Mouse (Mus musculus): ENCODE results near the gene Zfhx3. TPM values are rescaled to one million over a fixed set of nuclear protein-coding genes. Genes with fewer than 3 reads are reported as not detected.

Zfhx3 gene
- total RNA-seq, 2 experiments from 2014 or later, result 4.8 to 8.2 TPM

DNA sequence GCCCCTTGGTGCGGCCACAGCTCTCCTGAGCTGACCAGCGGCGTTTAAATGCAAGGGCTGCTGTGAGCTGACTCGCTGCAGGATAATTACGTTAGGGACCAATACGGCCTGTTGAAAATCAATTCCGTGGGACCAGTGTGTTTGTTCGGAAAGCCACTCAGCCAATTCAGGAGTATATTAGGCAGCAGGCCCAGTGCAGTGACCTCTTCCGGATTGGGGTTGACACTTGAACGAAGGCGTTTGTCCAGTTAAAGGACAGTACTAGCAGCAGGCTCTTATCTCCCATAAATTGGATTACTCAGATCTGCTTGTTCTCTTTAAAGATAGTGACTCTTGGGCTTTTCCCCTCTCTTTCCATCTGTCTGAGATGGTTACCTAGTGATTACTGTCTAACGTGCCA is 493.9 kb downstream of the Zfhx3 start:
- no peak for DNase-seq (ENCODE audit: low spot score in 2 of 2)

DNA sequence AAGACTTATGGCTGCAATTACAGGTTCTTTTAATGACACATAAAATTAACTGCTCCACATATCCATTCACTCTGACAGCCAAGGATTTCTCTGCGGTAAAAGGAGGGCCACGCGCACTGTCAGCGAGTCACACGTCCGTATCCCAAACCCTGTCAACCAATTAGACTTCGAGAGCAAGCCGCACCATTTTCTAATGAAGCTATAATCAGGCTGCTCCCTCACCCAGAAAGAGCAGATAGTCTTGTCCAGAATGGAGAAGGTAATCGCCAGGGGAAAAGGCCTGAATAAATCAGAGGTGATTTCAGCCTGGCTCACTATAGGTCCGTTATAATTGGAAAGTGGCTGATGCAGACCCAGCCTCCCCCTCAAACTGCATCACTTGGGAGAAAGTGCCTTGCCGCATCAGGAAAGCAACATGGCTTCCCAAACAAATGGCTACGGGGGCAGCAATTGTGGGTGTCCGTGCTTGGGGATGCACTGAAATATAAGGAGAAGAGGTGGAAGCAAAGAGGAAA is 494.9 kb downstream of the Zfhx3 start:
- no peak for DNase-seq (ENCODE audit: low spot score in 2 of 2)

DNA sequence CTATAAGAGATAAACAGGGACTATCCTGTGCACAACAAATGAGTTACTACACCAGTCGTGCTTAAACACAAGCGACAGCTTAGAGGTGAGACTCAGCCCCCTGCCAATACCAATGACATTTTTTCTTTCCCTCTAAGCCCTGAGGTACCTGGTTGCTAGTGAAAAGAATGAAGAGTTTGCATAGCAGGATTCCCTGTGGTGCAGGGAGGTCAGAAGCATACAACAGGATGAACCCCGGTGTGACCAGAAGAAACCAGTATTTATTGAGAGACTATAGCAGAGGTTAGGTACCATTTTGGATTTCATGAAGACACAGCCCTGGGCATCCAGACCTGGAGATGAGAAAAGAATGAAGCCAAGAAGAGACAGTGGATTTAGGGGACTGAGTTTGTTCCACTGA is 498.0 kb downstream of the Zfhx3 start:
- DNase-seq (ENCODE audit: low spot score in 2 of 2), result no peak

DNA sequence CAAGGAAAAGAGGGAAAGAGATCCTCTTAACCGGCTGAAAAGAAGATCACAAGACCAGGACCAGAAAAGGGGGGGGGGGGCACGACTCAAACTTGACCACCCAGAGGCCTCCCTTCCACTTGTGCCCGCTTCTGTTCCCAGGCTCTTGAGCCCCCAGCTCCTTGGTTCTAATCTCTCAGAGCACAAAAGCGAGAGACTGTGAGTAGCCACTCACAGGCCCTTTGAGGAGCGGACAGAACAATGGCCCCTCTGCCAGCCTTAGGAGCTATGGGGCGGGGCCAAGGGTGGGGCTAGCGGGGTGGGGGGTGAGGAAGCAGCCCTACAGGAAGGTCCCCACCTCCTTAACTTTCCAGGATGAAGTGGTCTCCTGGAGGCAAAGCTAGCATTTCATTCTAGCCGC is 508.4 kb downstream of the Zfhx3 start:
- DNase-seq (ENCODE audit: low spot score in 2 of 2), result no peak

DNA sequence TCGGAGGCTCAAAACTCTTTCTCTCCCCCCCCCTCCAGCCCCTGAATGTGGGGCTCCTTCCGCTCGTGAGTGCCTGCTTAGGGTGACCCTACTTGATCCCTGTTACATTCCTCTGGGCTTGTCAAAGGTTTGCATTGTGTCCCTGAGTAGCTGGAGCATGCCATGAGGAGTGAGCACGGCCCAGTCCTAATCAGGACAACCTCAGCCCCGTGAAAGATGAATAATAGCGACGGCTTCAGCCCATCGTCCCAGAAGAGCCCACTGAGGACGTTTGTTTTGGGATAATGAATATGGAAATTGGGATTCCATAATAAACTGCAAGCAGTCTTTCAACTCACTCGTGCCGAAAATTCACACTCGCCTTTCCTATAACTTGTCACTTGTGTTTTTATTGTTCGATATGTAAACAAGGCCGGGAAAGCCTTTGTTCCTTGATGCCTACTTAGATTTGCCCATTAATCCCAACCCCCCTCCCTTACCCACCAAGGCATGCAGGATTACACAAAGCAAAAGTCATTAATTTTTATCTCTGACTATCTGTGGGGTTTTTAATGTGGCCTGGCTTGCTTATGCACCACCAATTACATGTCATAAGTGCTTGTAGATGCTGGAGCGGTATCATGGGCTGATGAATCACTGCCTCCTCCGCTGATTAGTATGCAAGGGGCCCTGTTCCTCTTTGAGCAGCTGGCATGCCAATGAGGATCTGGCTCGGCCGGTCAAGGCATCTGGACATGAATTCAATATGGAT is 512.3 kb downstream of the Zfhx3 start:
- DNase-seq (ENCODE audit: low spot score in 2 of 2), result peak; percentile 22 to 25

DNA sequence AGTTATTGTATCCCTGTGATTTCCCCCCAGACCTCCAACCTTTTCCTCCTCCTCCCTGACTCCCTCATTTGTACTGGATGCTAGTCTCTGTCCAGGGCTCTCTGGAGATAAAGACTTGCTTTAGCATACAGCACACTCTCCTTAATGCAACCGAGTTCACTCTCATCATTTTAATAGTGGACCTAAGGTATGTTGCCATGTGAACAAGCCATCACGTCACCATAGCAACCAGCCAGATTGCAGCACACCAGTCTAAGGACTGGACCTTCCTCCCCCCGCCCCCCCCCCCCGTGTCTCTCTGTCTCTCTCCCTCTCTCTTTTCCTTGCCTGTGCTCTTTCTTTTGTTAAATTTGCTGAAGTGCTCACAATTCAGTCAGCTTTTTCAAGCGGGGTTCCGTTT is 524.2 kb downstream of the Zfhx3 start:
- DNase-seq (ENCODE audit: low spot score in 2 of 2), result no peak

DNA sequence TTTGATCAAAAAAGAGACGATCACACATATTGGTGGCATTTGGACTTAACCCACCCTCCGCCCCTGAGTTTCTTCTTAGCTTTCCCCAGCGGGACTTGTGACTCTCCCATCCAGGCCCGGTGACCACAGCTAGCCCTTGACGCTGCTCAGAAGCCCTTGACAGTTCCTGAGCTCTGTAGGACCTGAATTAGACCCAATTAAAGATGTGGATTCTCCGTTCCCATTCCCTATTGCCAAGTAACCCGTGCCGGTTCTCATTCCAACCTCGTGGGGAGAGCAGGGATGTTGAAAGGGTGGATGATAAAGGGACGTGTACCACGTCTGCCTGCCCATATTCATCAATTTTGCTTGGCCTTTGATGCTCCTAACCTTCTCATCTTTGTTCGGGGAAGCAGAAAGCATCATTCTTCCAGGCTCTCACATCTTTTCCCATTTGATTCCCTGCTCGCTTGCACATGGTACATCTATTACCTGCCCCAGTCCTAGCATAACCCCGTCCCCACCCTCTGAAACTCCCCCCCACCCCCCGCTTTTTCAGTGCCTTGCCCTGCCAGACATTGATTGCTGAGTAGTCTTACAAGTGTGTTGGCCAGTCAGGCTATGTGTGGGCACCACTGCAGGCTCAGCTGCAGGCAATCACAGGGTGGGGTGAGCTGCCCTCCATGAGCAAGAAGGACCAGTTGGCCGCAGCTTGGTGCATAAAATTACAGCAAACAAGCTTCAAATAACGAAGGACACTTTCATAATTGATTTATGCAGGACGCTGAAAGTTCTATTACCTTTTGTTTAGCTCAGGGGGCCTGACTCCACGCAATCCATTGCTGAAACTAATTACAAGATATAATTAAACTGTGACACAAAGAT is 525.0 kb downstream of the Zfhx3 start:
- no peak for DNase-seq (ENCODE audit: low spot score in 2 of 2)

DNA sequence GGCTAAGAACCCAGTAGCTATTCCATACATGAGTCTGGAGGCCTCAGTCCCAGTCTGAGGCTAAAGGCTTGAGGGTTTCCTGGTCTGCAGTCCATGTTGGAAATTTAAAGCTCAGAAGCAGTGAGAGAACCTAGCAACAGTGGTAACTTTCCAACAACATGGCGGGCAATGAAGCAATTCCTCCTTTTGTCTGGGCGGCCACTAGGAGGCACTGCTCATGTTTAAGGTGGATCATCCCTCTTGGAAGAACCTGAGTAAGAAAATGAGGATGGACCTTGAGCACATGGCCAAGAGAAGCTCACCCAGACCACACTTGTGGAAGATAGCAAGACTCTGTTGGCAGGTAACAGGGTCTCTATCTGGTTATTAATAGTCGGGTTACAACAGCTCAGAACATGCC is 527.8 kb downstream of the Zfhx3 start:
- DNase-seq (ENCODE audit: low spot score in 2 of 2), result no peak

DNA sequence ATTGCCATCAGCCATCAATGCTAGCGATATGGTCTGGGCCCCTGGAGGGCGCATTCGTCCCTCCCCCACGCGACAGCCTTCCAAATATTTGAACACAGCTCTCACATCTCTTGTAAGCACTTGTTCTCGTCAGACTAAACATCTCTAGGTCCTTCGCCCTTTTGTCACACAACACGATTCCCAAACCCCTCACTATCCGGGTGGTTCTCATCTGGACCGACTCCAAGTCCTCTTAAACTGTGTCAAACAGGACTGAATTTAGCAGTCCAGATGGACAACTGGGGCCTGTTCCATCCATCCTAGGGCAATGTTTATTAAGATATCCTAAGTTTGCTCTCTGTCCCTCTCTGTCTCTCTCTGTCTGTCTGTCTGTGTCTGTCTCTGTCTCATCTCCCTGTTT is 532.1 kb downstream of the Zfhx3 start:
- DNase-seq (ENCODE audit: low spot score in 2 of 2), result no peak

DNA sequence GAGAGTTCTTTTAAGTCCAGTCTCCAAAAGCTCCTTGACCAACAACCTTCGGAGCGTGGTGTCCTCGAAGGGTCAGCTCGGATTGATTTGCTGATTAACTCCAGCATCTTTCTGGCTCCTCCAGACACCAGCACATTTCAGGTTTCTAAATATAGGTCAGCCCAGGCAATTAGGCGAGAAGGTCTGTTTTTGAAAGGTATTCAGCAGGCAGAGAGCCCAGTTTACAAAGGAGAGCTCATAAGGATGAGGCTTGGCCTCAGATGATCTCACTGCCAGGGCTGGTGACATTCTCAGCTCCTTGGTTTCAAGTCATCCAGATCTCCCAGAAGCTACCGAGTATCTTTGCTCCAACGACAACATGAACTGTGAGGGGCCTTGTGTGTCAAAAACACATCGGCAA is 535.7 kb downstream of the Zfhx3 start:
- no peak for DNase-seq (ENCODE audit: low spot score in 2 of 2)

DNA sequence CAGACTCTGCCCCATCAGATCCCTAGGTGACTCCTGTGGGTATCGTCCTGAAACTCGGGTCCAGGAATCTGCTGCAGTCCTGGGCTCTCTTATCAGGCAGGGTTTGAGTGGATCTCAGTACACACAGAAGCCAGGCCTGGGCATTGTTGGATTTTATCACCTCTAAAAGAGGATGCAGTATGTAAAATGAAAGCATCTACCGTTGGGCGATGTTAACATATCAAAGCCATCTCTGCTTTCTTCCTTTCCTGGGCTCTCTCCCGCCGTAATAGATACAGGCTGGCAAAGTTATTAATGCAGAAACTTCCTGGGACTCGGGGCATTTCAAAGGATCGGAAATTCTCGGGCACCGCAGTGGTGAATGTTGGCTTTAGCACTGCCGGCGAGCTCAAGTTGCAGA is 537.7 kb downstream of the Zfhx3 start:
- no peak for DNase-seq (ENCODE audit: low spot score in 2 of 2)

DNA sequence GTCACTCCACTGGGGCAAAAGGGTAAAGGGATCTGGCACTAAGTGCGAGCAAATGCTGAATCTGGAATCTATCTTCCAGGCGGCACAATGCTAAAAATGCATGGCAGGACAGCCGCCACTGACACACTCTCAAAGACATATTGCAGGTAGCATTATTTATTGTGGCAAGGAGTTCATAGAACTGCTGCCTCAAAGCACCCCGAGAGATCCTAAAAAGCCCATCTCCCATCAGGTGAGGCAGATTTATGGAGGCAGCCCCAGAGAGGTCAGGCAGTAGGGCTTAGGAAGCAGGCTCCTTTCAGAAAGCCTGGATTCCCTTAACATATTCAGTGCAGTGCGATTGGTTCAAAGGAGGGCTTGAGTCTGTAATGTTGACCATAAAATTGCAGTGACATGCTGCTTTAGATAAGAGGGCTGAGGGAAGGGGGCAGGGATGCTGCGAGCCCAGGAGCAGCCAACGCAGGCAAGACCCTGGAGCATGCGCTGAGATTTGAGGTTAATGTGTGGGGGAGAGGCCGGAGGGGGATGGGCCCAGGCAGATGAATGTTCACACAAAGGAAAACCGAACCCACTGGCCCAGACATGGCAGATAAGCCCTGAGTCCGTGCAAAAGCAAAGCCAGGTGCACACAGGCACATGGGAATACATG is 538.8 kb downstream of the Zfhx3 start:
- no peak for DNase-seq (ENCODE audit: low spot score in 2 of 2)

DNA sequence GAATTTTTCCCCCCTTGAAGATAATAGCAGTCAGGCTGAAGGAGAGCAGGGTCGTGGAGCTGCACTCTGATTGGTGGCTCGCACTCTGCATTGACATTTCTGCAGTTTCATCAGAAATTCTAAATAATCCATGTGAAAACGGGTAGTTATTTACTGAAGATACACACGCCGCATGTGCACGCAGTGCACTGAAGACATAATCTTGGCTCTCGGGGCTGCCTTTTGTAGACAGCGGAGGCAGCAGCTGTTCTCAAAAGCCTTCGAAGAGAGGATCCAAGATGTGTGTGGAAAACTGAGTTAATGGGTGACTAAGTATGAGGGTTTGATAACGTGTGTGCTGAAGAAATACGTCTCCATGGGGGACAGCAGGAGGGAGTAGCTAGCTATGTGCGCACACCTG is 553.7 kb downstream of the Zfhx3 start:
- DNase-seq (ENCODE audit: low spot score in 2 of 2), result no peak

DNA sequence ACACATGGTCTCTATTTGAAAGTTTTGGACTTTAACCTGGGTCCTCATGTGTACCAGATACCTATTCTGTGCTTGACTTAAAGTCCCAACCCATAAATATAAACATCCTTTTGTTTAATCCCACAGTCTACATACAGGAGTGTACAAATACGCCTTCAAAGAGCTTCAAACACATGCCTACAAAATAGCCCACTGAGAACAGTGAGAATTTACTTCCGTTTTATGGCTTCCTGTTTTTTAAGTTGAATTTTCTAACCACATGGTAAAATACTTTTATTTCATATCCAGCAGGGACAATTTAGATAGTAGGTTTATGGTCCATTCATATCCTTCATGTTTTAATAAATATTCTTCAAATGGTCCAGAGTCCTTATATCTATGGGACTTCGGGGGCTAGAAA is 564.3 kb downstream of the Zfhx3 start:
- DNase-seq (ENCODE audit: low spot score in 2 of 2), result no peak

DNA sequence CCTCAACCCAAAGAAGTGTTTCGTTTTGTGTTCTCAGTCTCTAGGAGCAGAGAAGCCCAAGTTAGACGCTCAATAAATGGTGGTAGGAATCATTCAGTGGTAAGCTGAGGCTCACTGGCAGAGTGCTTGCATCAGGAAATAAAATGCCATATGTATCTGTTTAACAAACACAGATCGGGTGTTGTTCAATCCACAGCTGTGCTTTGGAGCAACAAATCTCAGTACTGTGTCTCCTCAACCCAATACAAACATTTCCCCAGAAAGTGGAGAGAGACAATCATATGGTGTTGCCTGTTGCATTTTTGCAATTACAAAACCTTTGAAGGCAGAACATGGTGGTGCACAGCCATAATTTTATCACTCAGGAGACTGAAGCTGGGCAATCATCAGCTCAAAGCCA is 565.3 kb downstream of the Zfhx3 start:
- DNase-seq (ENCODE audit: low spot score in 2 of 2), result peak in 1 of 2 experiments; percentile 27

DNA sequence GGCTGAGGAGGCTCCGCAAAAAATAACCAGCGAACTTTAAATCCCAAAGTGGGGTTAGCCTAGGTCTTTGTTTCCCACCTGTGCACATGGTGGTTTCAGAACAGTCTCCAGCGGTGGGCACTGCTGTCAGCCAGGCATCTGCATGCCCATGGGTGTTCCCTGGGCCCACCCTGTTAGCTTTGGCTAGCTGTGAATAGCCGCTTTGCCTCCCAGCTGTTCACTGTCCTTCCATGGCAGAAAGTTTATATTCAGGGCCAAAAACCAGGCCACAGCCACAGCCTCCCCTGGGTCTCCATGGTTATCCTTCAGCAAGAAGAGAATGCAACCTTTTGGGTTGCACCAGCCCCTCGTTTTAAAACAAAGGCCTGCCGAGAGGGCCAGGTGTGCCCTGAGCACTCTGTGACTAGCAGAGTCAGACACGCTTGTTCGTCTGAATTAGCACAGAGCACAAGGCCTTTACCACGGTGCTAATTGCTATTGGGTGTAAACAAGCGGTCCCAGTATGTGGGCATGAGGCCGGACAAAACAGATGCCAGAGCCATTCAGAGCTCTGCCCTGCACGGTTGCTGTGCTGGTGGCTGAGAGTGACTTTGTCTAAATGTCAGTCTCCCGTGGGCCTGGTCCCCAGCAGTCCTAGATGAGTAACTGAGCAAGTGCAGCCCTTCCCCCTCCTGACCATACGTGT is 568.3 kb downstream of the Zfhx3 start:
- peak in 1 of 2 experiments; percentile 10 for DNase-seq (ENCODE audit: low spot score in 2 of 2)

DNA sequence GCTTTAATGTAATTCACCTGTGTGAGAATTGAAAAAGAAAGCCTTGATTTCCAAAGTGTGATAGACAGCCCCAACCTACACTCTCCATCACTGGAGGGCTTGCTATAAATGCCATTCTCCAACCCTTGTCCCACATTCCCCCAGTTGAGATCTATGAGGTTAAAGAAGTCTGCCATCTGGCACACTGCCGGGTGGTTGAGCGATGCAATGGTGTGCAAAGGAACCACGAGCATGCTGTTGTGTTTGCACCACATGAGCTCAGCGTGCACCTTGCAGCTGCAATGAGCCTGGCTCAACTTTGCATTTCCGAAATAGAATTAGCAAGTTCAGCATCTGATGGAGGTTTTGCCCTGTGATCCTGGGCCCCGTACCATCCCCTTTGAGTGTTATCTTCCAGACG is 575.7 kb downstream of the Zfhx3 start:
- no peak for DNase-seq (ENCODE audit: low spot score in 2 of 2)

DNA sequence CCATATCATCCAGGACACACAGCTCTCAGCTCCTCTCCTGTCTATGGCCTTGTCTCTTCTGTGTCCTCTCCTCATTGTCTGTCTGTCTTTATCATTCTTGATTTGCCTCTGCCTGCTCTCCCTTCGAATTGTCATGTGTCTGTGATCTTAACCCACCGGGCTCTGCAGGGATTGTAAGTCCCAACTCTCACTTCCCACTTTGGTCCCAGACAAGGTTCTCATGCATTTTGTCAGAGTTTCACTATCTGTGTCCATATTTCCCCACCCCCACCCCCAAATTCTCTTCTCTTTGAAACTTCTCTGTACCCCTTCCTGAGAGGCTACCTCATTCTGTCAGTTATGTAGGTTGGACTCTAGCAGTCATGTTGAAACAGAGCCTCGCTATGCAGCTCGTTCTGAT is 579.6 kb downstream of the Zfhx3 start:
- no peak for DNase-seq (ENCODE audit: low spot score in 2 of 2)

DNA sequence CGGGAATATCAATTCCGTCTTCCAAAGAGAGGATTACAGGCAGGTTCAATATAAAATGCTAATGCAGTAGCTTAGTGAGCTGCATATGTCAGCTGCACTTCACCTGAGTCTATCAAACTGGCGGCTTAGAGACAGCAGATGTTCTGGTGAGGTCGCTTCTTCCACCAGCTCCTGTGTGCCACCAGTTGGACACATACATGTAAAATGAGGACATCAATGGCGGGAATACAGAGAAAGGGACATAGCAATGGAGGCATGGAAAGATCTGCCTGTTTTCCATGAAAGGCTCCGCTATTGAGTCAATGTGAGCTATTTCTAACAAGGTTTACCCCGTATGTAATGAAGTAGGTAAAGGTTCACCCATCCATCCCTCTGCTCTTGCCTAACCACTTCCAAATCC is 587.0 kb downstream of the Zfhx3 start:
- no peak for DNase-seq (ENCODE audit: low spot score in 2 of 2)

DNA sequence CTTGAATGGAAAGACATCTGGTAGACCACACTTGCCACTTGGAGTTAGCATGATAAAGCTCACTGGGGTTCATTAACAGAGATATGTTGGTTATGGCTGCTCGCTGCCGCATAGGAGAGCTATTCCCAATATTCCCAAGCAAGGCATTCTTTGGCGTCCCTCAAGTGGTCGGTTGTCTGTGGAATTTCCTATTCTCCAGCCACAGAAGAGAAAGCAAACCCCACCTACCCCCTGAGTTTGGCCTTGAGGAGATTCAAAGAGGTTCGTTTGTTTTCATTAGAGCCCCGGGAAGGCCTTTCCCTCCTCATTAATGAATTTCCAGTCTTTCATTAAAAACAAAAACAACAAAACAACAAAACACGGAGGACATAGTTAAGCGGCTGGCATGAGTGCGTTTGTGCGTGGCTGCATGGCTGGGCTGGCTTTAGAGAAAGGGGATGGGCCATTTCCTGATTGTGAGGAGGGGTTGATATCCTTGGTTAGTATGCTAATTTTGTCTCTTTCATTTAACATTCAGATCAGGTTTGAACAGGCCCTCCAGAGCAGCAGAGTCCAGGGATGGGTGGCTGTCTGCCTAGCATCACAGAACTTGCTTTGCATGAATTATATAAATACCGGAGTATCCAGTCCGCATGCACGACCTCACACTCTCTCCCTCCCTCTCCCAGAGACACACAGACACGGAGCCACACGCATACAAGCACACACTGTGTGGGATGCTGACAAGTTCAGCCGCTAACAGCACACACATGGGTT is 592.9 kb downstream of the Zfhx3 start:
- peak in 1 of 2 experiments; percentile 12 for DNase-seq (ENCODE audit: low spot score in 2 of 2)

DNA sequence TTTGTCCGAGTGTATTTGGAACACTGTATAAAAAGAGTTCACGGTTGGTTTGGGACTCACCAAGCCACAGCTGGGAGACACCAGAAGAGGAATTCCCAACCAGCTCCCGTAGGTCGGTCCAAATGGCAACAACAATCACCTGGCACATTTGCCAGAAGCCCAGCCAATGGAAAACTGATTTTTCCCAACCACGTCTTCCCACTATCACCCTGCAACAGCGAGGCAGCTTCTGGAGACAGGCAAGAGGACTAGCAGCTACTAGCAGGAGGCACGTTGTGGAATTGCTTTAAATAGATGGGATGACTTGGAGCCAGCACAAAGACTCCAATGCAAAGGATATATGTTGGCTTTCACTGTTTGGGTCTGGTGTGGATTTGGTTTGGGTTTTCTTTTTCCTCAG is 593.7 kb downstream of the Zfhx3 start:
- DNase-seq (ENCODE audit: low spot score in 2 of 2), result peak in 1 of 2 experiments; percentile 8

Data from layer of hippocampus, postnatal 14 days (tissue).